In the genomic region with DNA sequence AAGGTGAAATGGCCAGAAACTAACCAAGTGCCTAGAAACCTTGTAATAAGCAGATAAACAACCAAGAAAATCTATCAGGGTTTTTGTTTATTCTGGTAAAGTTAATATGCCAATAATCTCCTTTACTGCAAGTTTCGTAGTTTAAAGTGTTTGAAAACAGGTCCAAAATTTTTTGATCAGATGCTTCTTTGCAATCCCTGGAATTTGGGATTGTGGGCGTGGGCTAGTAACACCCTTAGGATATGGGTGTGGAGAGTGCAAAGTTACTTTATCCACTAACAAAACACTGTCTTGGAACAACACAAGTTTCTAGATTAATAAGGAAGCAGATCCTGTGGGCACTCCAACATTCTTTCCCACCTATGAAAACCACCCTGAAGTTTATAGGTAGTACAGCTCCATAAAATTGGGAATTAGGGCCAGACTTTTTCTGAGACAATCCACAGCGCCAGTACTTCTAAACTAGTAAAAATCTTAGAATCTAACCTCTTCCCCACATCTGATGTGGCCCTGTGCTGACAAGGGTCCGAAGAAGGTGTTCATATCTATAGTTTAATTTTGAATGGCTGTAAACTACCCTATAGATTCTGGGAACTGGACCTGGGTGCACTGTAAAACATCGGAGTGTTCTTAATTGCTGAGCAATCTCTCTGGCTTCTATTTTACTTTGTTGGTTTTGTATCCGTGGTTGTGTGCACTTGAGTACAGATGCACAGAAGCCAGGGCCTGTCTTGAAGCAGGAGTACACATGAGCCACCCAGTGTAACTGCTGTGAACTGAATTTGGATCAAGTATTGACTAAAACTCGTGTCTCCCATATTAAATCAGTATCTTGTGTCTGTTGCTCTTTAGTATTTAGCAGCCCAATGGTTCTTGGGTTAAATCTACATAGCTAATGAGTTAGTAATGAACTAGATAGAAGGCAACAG, we compare ENCODE assay signal across 8 mouse cellular contexts. TPM values are rescaled to one million over a fixed set of nuclear protein-coding genes. Genes with fewer than 3 reads are reported as not detected.
DNase-seq lines count a peak whose midpoint lies in the region; ATAC-seq and TF ChIP-seq lines count a peak whose summit lies in the region.

No protein-coding gene starts in this region.

- H3K27ac ChIP-seq in ES-Bruce4 (ENCODE audit: insufficient read depth, low read length), result peak overlapping the region; percentile 59
- no peak overlapping the region for H3K27ac ChIP-seq in forebrain, postnatal 0 days (ENCODE audit: low read depth, low read length)
- H3K27ac ChIP-seq in liver, embryonic 16.5 days (ENCODE audit: low read length), result peak overlapping the region; percentile 85

- WGBS in forebrain, postnatal 0 days, result 13% methylated on average over 7 of the region's 7 CpGs
- WGBS in liver, embryonic 16.5 days (ENCODE audit: insufficient replicate concordance), result 6% methylated on average over 7 of the region's 7 CpGs

- H3K9me3 ChIP-seq in ES-Bruce4 (replicated peaks; ENCODE audit: control insufficient read depth, insufficient read depth, low read length, poor library complexity, severe bottlenecking), result no peaks in the 10 kb centered on the region
- H3K9me3 ChIP-seq in forebrain, postnatal 0 days (ENCODE audit: low read length), result no peaks in the 10 kb centered on the region
- H3K9me3 ChIP-seq in liver, embryonic 16.5 days (replicated peaks; ENCODE audit: control insufficient read depth, low read length), result no peaks in the 10 kb centered on the region

- no peaks in the 10 kb centered on the region for H3K27me3 ChIP-seq in ES-Bruce4 (ENCODE audit: control insufficient read depth, insufficient read depth, low read length, poor library complexity, severe bottlenecking)
- no peaks in the 10 kb centered on the region for H3K27me3 ChIP-seq in forebrain, postnatal 0 days (ENCODE audit: insufficient read depth, low read length)
- no peaks in the 10 kb centered on the region for H3K27me3 ChIP-seq in liver, embryonic 16.5 days (ENCODE audit: control insufficient read depth, insufficient read depth, low read depth, low read length)

- DNase-seq in embryo, embryonic 10 days (ENCODE audit: low spot score), result peak; percentile 35
- DNase-seq in embryo, embryonic 9.5 days (ENCODE audit: extremely low spot score), result no peak
- DNase-seq in forebrain, postnatal 0 days, result no peak
- no peak for DNase-seq in adrenal gland, postnatal 10 days
- no peak for DNase-seq in gastrocnemius, postnatal 10 days
- no peak for DNase-seq in right cerebral cortex, postnatal 14 days

- no peak for TF ChIP-seq CTCF in ES-Bruce4 (IDR thresholded peaks at IDR 0.05; ENCODE audit: low read depth, low read length)
- no peak for TF ChIP-seq CTCF in forebrain, postnatal 0 days (IDR thresholded peaks at IDR 0.05; ENCODE audit: low read depth)

- no peak for ATAC-seq in forebrain, postnatal 0 days
- no peak for ATAC-seq in liver, embryonic 16.5 days (ENCODE audit: low read depth)

- H3K4me3 ChIP-seq in ES-Bruce4 (ENCODE audit: low read depth, low read length), result peak overlapping the region; percentile 86
- H3K4me3 ChIP-seq in forebrain, postnatal 0 days (ENCODE audit: low read depth, low read length), result peak overlapping the region; percentile 69
- H3K4me3 ChIP-seq in liver, embryonic 16.5 days (ENCODE audit: low read depth, low read length), result peak overlapping the region; percentile 81

- H3K36me3 ChIP-seq in ES-Bruce4 (ENCODE audit: control insufficient read depth, insufficient read depth, low read length, poor library complexity, severe bottlenecking), result peaks cover 40% of the 10 kb centered on the region
- peaks cover 10% of the 10 kb centered on the region for H3K36me3 ChIP-seq in forebrain, postnatal 0 days (ENCODE audit: insufficient read depth)
- peaks cover 11% of the 10 kb centered on the region for H3K36me3 ChIP-seq in liver, embryonic 16.5 days (ENCODE audit: control insufficient read depth, insufficient read depth)

- TF ChIP-seq POLR2A in ES-Bruce4 (IDR thresholded peaks at IDR 0.05; ENCODE audit: insufficient read depth, low read length), result no peak

- no peaks in the 10 kb centered on the region for H3K4me1 ChIP-seq in ES-Bruce4 (ENCODE audit: control insufficient read depth, insufficient read depth, low read length)
- H3K4me1 ChIP-seq in forebrain, postnatal 0 days (ENCODE audit: insufficient read depth), result peaks cover 14% of the 10 kb centered on the region
- H3K4me1 ChIP-seq in liver, embryonic 16.5 days (ENCODE audit: control insufficient read depth, low read depth, low read length), result peaks cover 29% of the 10 kb centered on the region

- TF ChIP-seq EP300 in ES-Bruce4 (IDR thresholded peaks at IDR 0.05; ENCODE audit: insufficient read depth, low read depth, low read length), result no peak

- H3K9ac ChIP-seq in ES-Bruce4 (ENCODE audit: low read depth, poor library complexity, severe bottlenecking), result peak overlapping the region; percentile 70
- peak overlapping the region; percentile 62 for H3K9ac ChIP-seq in forebrain, postnatal 0 days
- H3K9ac ChIP-seq in liver, embryonic 16.5 days (ENCODE audit: low read depth, low read length), result peak overlapping the region; percentile 79

- peak overlapping the region; percentile 86 for H3K4me2 ChIP-seq in forebrain, postnatal 0 days (ENCODE audit: low read depth)
- H3K4me2 ChIP-seq in liver, embryonic 16.5 days (ENCODE audit: low read depth, low read length), result peak overlapping the region; percentile 94

RNA-seq across cellular contexts. Expression of gene Ppat, which starts 1.0 kb away (rescaled TPM):
- polyA plus RNA-seq in ES-Bruce4 (2011; ENCODE audit: insufficient read depth, insufficient read length, low read depth, missing spikeins), result 89.3 and 90.8 TPM in 2 replicates
- 15.3 and 16.1 TPM in 2 replicates for total RNA-seq in forebrain, postnatal 0 days (2014; rRNA removed)
- polyA plus RNA-seq in forebrain, postnatal 0 days (2015; fragmentation: Nextera tagmentation; extraction: Ambion mirVana), result 10.5 and 11.2 TPM in 2 replicates
- polyA plus RNA-seq in liver, embryonic 16.5 days (2015; fragmentation: Nextera tagmentation; extraction: Ambion mirVana), result 18.0 and 20.1 TPM in 2 replicates
- 10 to 100 TPM; 22.4 to 27.0 TPM for total RNA-seq in adrenal gland, postnatal 10 days (2021)
- total RNA-seq in gastrocnemius, postnatal 10 days (2021), result 10 to 100 TPM; 35.0 to 35.3 TPM

RNA-seq across cellular contexts. Expression of gene Paics, which starts 1.3 kb away (rescaled TPM):
- polyA plus RNA-seq in ES-Bruce4 (2011; ENCODE audit: insufficient read depth, insufficient read length, low read depth, missing spikeins), result 611 and 648 TPM in 2 replicates
- 142 and 150 TPM in 2 replicates for total RNA-seq in forebrain, postnatal 0 days (2014; rRNA removed)
- 147 and 152 TPM in 2 replicates for polyA plus RNA-seq in forebrain, postnatal 0 days (2015; fragmentation: Nextera tagmentation; extraction: Ambion mirVana)
- polyA plus RNA-seq in liver, embryonic 16.5 days (2015; fragmentation: Nextera tagmentation; extraction: Ambion mirVana), result 139 and 155 TPM in 2 replicates
- total RNA-seq in adrenal gland, postnatal 10 days (2021), result 100 to 1,000 TPM; 193 to 202 TPM
- total RNA-seq in gastrocnemius, postnatal 10 days (2021), result 100 to 1,000 TPM; 141 to 143 TPM

RNA-seq across cellular contexts. Expression of gene Srp72, which starts 22.1 kb away (rescaled TPM):
- polyA plus RNA-seq in ES-Bruce4 (2011; ENCODE audit: insufficient read depth, insufficient read length, low read depth, missing spikeins), result 165 and 172 TPM in 2 replicates
- total RNA-seq in forebrain, postnatal 0 days (2014; rRNA removed), result 79.6 and 92.1 TPM in 2 replicates
- 71.1 and 79.7 TPM in 2 replicates for polyA plus RNA-seq in forebrain, postnatal 0 days (2015; fragmentation: Nextera tagmentation; extraction: Ambion mirVana)
- polyA plus RNA-seq in liver, embryonic 16.5 days (2015; fragmentation: Nextera tagmentation; extraction: Ambion mirVana), result 43.9 and 44.3 TPM in 2 replicates
- total RNA-seq in adrenal gland, postnatal 10 days (2021), result 100 to 1,000 TPM; 128 to 131 TPM
- total RNA-seq in gastrocnemius, postnatal 10 days (2021), result 10 to 100 TPM; 67.8 to 75.8 TPM

RNA-seq across cellular contexts. Expression of gene Aasdh, which starts 47.1 kb away (rescaled TPM):
- 73.2 and 74.1 TPM in 2 replicates for polyA plus RNA-seq in ES-Bruce4 (2011; ENCODE audit: insufficient read depth, insufficient read length, low read depth, missing spikeins)
- total RNA-seq in forebrain, postnatal 0 days (2014; rRNA removed), result 16.1 and 18.8 TPM in 2 replicates
- polyA plus RNA-seq in forebrain, postnatal 0 days (2015; fragmentation: Nextera tagmentation; extraction: Ambion mirVana), result 6.7 and 13.3 TPM in 2 replicates
- 5.8 and 6.1 TPM in 2 replicates for polyA plus RNA-seq in liver, embryonic 16.5 days (2015; fragmentation: Nextera tagmentation; extraction: Ambion mirVana)
- total RNA-seq in adrenal gland, postnatal 10 days (2021), result 10 to 100 TPM; 17.4 to 25.7 TPM
- 10 to 100 TPM; 10.6 to 12.2 TPM for total RNA-seq in gastrocnemius, postnatal 10 days (2021)

RNA-seq across cellular contexts. Expression of gene Arl9, which starts 51.5 kb away (rescaled TPM):
- not detected in 2 replicates for polyA plus RNA-seq in ES-Bruce4 (2011; ENCODE audit: insufficient read depth, insufficient read length, low read depth, missing spikeins)
- not detected in 2 replicates for total RNA-seq in forebrain, postnatal 0 days (2014; rRNA removed)
- not detected in 2 replicates for polyA plus RNA-seq in forebrain, postnatal 0 days (2015; fragmentation: Nextera tagmentation; extraction: Ambion mirVana)
- 0.18 and 0.19 TPM in 2 replicates for polyA plus RNA-seq in liver, embryonic 16.5 days (2015; fragmentation: Nextera tagmentation; extraction: Ambion mirVana)
- under 1 TPM in 1 of 2 experiments, not detected in 1; 0.73 TPM for total RNA-seq in adrenal gland, postnatal 10 days (2021)
- not detected for total RNA-seq in gastrocnemius, postnatal 10 days (2021)
